Mouse (Mus musculus) stomach, embryonic 14.5 days (tissue): ENCODE measurements around the gene Eef1b2. TPM values are rescaled to one million over a fixed set of nuclear protein-coding genes. Genes with fewer than 3 reads are reported as not detected.
A peak's percentile ranks its signal among the peaks of the same experiment; 100 is the strongest.

Experiments used
- ATAC-seq: fragments of 200-750 bp; cut with Nextera tagmentation; 2 replicates; pipeline ENCODE4 v1.8.0; 2017; ENCODE audit warnings: low read depth, moderate TSS enrichment; ENCODE audit not compliant: insufficient number of reproducible peaks, insufficient read depth, low FRiP score
- H3K27ac ChIP-seq: fragments of 300-500 bp; sonication (generic); 2 replicates; pipeline ENCODE4 v1.5.1; 2014; ENCODE audit warnings: mild to moderate bottlenecking, low read length, moderate library complexity, mixed read lengths
- H3K27me3 ChIP-seq: fragments of 300-500 bp; sonication (generic); 2 replicates; pipeline ENCODE4 v1.6.1; 2014; ENCODE audit warnings: low read length, control low read depth, mixed read lengths; ENCODE audit not compliant: control insufficient read depth, insufficient read depth
- H3K36me3 ChIP-seq: fragments of 300-500 bp; sonication (generic); 2 replicates; pipeline ENCODE4 v1.6.1; 2014; ENCODE audit warnings: mild to moderate bottlenecking, control low read depth, low read length, moderate library complexity, mixed read lengths; ENCODE audit not compliant: control insufficient read depth, insufficient read depth
- H3K4me1 ChIP-seq: fragments of 300-500 bp; sonication (generic); 2 replicates; pipeline ENCODE4 v1.6.1; 2014; ENCODE audit warnings: low read length, control low read depth, mixed read lengths; ENCODE audit not compliant: control insufficient read depth, insufficient read depth
- H3K4me2 ChIP-seq: fragments of 300-500 bp; sonication (generic); replicated peaks from 2 replicates; pipeline ENCODE4 v1.6.1; 2014; ENCODE audit warnings: low read depth, low read length, control low read depth
- H3K4me3 ChIP-seq: fragments of 300-500 bp; sonication (generic); 2 replicates; pipeline ENCODE4 v1.5.1; 2014; ENCODE audit warnings: low read depth, low read length, control low read depth
- H3K9ac ChIP-seq: fragments of 300-500 bp; sonication (generic); replicated peaks from 2 replicates; pipeline ENCODE4 v1.6.1; 2014; ENCODE audit warnings: low read depth, mild to moderate bottlenecking, control low read depth, low read length, moderate library complexity, mixed read lengths
- H3K9me3 ChIP-seq: fragments of 300-500 bp; sonication (generic); 2 replicates; pipeline ENCODE4 v1.6.1; 2016; ENCODE audit warnings: low read depth, low read length, control low read depth; ENCODE audit not compliant: control insufficient read depth
- WGBS: fragments of 180-500 bp; shearing (Covaris S2); extraction: QIAGEN DNeasy Blood & Tissue Kit; methylation state at CpG from one replicate; pipeline ENCODE4 v1.1.7; 2014; 5-methylcytosine and 5-hydroxymethylcytosine counted together
- microRNA-seq: library from miRNA; unstranded; fragments of <30 nt; microRNA quantifications from one replicate; pipeline ENCODE4, GENCODE M21; 2016
- polyA plus RNA-seq: library from polyadenylated mRNA; unstranded; fragments of >200 nt; fragmentation: Nextera tagmentation; extraction: Ambion mirVana; gene quantifications from 2 replicates; pipeline ENCODE4 v1.2.1, GENCODE M21; 2014

The Eef1b2 gene
- polyA plus RNA-seq, 1 experiment from 2014 or later = 693 TPM

GRCm38 (mm10) chr1:63214271-63214558 lies 37.6 kb downstream of the Eef1b2 start, which contains the start of gene Gpr1:
TSS of gene Gpr1 (minus strand) at chr1:63214543.
- Histone ChIP-seq H3K9ac (no peak within 1 kb of the TSS), H3K4me1 (no peaks in the 10 kb centered on the region), H3K36me3 (no peaks in the 10 kb centered on the region), H3K4me2 (0 out of 2 replicates have a peak within 1 kb of the TSS, but pooled peaks have one; percentile 3), H3K27ac (no peak within 1 kb of the TSS), H3K4me3 (no peak within 1 kb of the TSS), H3K9me3 (peaks cover 2% of the 10 kb centered on the region; the same call in 1 of the 2 replicates), H3K27me3 (no peaks in the 10 kb centered on the region)
- no peak for ATAC-seq
- 37% methylated on average over 3 of the region's 3 CpGs for WGBS

GRCm38 (mm10) chr1:63214631-63215030 lies 38.0 kb downstream of the Eef1b2 start:
- Histone ChIP-seq H3K27me3 (no peaks in the 10 kb centered on the region), H3K36me3 (no peaks in the 10 kb centered on the region), H3K4me1 (no peaks in the 10 kb centered on the region), H3K27ac (no peak overlapping the region), H3K9me3 (peaks cover 3% of the 10 kb centered on the region; the same call in 1 of the 2 replicates), H3K4me2 (no peak overlapping the region), H3K4me3 (no peak overlapping the region), H3K9ac (no peak overlapping the region)
- WGBS = 54% methylated on average over 7 of the region's 7 CpGs
- ATAC-seq = no peak

GRCm38 (mm10) chr1:63219277-63219676 lies 42.7 kb downstream of the Eef1b2 start:
- no peak for ATAC-seq
- no peaks in the 10 kb centered on the region for H3K4me1 ChIP-seq
- H3K27ac ChIP-seq = no peak overlapping the region
- no peak overlapping the region for H3K4me3 ChIP-seq
- H3K9ac ChIP-seq = no peak overlapping the region
- no peak overlapping the region for H3K4me2 ChIP-seq
- WGBS = 91% methylated on average over 4 of the region's 4 CpGs
- H3K36me3 ChIP-seq = no peaks in the 10 kb centered on the region
- H3K27me3 ChIP-seq = no peaks in the 10 kb centered on the region
- H3K9me3 ChIP-seq = peaks cover 3% of the 10 kb centered on the region; the same call in 1 of the 2 replicates

- no peaks in the 10 kb centered on the region for H3K36me3 ChIP-seq
- no peaks in the 10 kb centered on the region for H3K4me1 ChIP-seq
- no peak overlapping the region for H3K27ac ChIP-seq
- H3K9me3 ChIP-seq = no peaks in the 10 kb centered on the region
- H3K9ac ChIP-seq = no peak overlapping the region
- H3K27me3 ChIP-seq = no peaks in the 10 kb centered on the region
- ATAC-seq = no peak
- no peak overlapping the region for H3K4me2 ChIP-seq
- 68% methylated on average over 4 of the region's 4 CpGs for WGBS
- H3K4me3 ChIP-seq = no peak overlapping the region
Observed at GRCm38 (mm10) chr1:63225009-63225408, 48.4 kb downstream of the Eef1b2 start.

GRCm38 (mm10) chr1:63225890-63226289 lies 49.3 kb downstream of the Eef1b2 start:
- no peaks in the 10 kb centered on the region for H3K36me3 ChIP-seq
- H3K9ac ChIP-seq = no peak overlapping the region
- 9% methylated on average over 7 of the region's 7 CpGs for WGBS
- H3K4me3 ChIP-seq = no peak overlapping the region
- H3K27ac ChIP-seq = no peak overlapping the region
- no peaks in the 10 kb centered on the region for H3K9me3 ChIP-seq
- H3K4me2 ChIP-seq = no peak overlapping the region
- H3K4me1 ChIP-seq = no peaks in the 10 kb centered on the region
- no peaks in the 10 kb centered on the region for H3K27me3 ChIP-seq
- no peak for ATAC-seq

- H3K27ac ChIP-seq = no peak overlapping the region
- H3K9ac ChIP-seq = no peak overlapping the region
- no peaks in the 10 kb centered on the region for H3K36me3 ChIP-seq
- no peak overlapping the region for H3K4me3 ChIP-seq
- H3K27me3 ChIP-seq = no peaks in the 10 kb centered on the region
- no peaks in the 10 kb centered on the region for H3K9me3 ChIP-seq
- no peak overlapping the region for H3K4me2 ChIP-seq
- no peaks in the 10 kb centered on the region for H3K4me1 ChIP-seq
- ATAC-seq = no peak
- WGBS = 68% methylated on average over 5 of the region's 5 CpGs
Observed at GRCm38 (mm10) chr1:63227241-63227640, 50.6 kb downstream of the Eef1b2 start.

Small RNA genes lying within 50 kb of the gene (microRNA-seq; reads per million reads assigned to microRNA genes)
- not detected for gene Gm24557
- gene Gm27512 = not detected

Other genes with a start within 250 kb of the Eef1b2 start
- 19.3 and 20.0 TPM in 2 replicates for gene Ino80d, start 62.2 kb upstream of the Eef1b2 start, polyA plus RNA-seq
- gene Ndufs1, start within 50 bp of the Eef1b2 start, polyA plus RNA-seq = 125 and 128 TPM in 2 replicates
- gene Gpr1, start 37.7 kb downstream of the Eef1b2 start, polyA plus RNA-seq = 0.13 TPM in 1 of 2 replicates, not detected in the other
- 10.8 and 13.0 TPM in 2 replicates for gene Zdbf2, start 96.4 kb downstream of the Eef1b2 start, polyA plus RNA-seq